Mouse (Mus musculus) forebrain, embryonic 12.5 days (tissue): ENCODE data around the gene Lrrc73. TPM values are rescaled to one million over a fixed set of nuclear protein-coding genes. Genes with fewer than 3 reads are reported as not detected.

Experiments used
- ATAC-seq: fragments of 200-750 bp; cut with Nextera tagmentation; 2 replicates; pipeline ENCODE4 v1.8.0; 2017; ENCODE audit warnings: moderate TSS enrichment; ENCODE audit not compliant: low FRiP score
- H3K27ac ChIP-seq: fragments of 300-500 bp; sonication (generic); 2 replicates; pipeline ENCODE4 v1.5.1; 2016; ENCODE audit warnings: mild to moderate bottlenecking
- H3K27me3 ChIP-seq: fragments of 300-500 bp; sonication (generic); 2 replicates; pipeline ENCODE4 v1.6.1; 2016; ENCODE audit warnings: mild to moderate bottlenecking
- H3K36me3 ChIP-seq: fragments of 300-500 bp; sonication (generic); replicated peaks from 2 replicates; pipeline ENCODE4 v1.6.1; 2016; ENCODE audit warnings: mild to moderate bottlenecking
- H3K4me1 ChIP-seq: fragments of 300-500 bp; sonication (generic); 2 replicates; pipeline ENCODE4 v1.6.1; 2016
- H3K4me2 ChIP-seq: fragments of 300-500 bp; sonication (generic); 2 replicates; pipeline ENCODE4 v1.6.1; 2016; ENCODE audit warnings: mild to moderate bottlenecking, moderate library complexity
- H3K4me3 ChIP-seq: fragments of 300-500 bp; sonication (generic); replicated peaks from 2 replicates; pipeline ENCODE4 v1.5.1; 2016; ENCODE audit warnings: mild to moderate bottlenecking
- H3K9ac ChIP-seq: fragments of 300-500 bp; sonication (generic); 2 replicates; pipeline ENCODE4 v1.6.1; 2016; ENCODE audit warnings: mild to moderate bottlenecking
- H3K9me3 ChIP-seq: fragments of 300-500 bp; sonication (generic); 2 replicates; pipeline ENCODE4 v1.6.1; 2016
- WGBS: fragments of 180-500 bp; shearing (Covaris S2); methylation state at CpG from one replicate; pipeline ENCODE4 v1.1.7; 2016; 5-methylcytosine and 5-hydroxymethylcytosine counted together
- polyA plus RNA-seq: library from polyadenylated mRNA; unstranded; fragments of >200 nt; fragmentation: Nextera tagmentation; extraction: Ambion mirVana; gene quantifications from 2 replicates; pipeline ENCODE4 v1.2.1, GENCODE M21; 2016

Lrrc73 gene
- polyA plus RNA-seq, 1 experiment from 2014 or later: 3.0 TPM

- H3K27me3 ChIP-seq: no peaks in the 10 kb centered on the region
- peak; percentile 57 for ATAC-seq
- H3K4me3 ChIP-seq: no peak overlapping the region
- H3K9ac ChIP-seq: no peak overlapping the region
- H3K36me3 ChIP-seq: peaks cover 76% of the 10 kb centered on the region
- H3K4me2 ChIP-seq: no peak overlapping the region
- no peaks in the 10 kb centered on the region for H3K9me3 ChIP-seq
- H3K27ac ChIP-seq: no peak overlapping the region
- H3K4me1 ChIP-seq: no peaks in the 10 kb centered on the region
- WGBS: 33% methylated on average over 14 of the region's 14 CpGs
Measured at GRCm38 (mm10) chr17:46265918-46266618, 12.7 kb downstream of the Lrrc73 start.

DNA sequence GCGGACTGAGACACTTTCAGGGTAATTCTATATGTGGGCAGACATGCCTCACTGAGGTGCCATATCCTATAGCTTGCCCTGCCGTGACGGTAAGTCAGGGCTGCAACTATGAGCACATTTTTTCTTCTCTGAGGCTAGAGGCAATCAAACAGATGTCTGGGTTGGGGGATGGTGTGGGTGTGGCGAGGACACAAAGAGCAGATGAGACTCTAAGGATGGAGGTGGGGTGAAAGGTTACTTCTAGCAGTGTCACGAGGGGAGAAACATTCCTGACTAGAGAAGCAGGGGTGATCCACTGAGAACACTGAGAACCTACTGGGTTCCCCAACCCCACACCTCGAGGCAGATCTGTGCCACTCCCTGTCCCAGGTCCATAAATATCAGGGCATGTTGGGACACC, 13.7 kb downstream of the Lrrc73 start:
- WGBS: 81% methylated on average over 6 of the region's 6 CpGs
- H3K36me3 ChIP-seq: peaks cover 76% of the 10 kb centered on the region
- no peak overlapping the region; the same call in 1 of the 2 replicates for H3K9ac ChIP-seq

DNA sequence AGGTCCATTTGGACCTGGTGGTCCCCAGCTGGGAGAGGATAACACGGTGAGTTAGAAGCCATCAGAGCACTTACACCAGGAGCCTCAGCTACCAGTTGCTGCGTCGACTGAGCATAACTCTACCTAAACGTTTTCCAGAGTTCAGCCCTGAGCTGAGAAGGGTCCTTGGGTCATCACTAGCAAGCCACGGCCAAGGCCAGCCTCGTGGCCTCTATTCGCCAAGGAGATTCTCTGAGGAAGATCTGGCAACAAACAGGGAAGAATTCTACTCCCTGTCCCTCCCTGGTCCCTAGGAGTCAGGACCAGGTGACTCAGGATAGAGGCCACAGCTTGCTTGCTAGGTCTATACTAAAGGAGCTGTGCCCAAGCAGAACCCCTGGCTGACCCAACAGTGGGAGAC, 14.2 kb downstream of the Lrrc73 start:
- WGBS: 83% methylated on average over 7 of the region's 7 CpGs
- no peaks in the 10 kb centered on the region for H3K9me3 ChIP-seq
- H3K36me3 ChIP-seq: peaks cover 73% of the 10 kb centered on the region
- H3K4me1 ChIP-seq: no peaks in the 10 kb centered on the region
- H3K27me3 ChIP-seq: no peaks in the 10 kb centered on the region
- no peak overlapping the region for H3K4me2 ChIP-seq
- no peak overlapping the region for H3K27ac ChIP-seq
- no peak for ATAC-seq
- no peak overlapping the region for H3K4me3 ChIP-seq
- H3K9ac ChIP-seq: no peak overlapping the region

More for the DNA sequence above, 13.7 kb downstream of the Lrrc73 start:
- Histone ChIP-seq H3K27ac (no peak overlapping the region), H3K4me3 (no peak overlapping the region), H3K4me1 (no peaks in the 10 kb centered on the region), H3K4me2 (no peak overlapping the region), H3K27me3 (no peaks in the 10 kb centered on the region), H3K9me3 (no peaks in the 10 kb centered on the region)
- ATAC-seq: no peak

GRCm38 (mm10) chr17:46268026-46268720, 14.8 kb downstream of the Lrrc73 start:
- no peaks in the 10 kb centered on the region for H3K9me3 ChIP-seq
- no peaks in the 10 kb centered on the region for H3K4me1 ChIP-seq
- 0 out of 2 replicates have a peak overlapping the region, but pooled peaks have one; percentile 13 for H3K27ac ChIP-seq
- 84% methylated on average over 10 of the region's 10 CpGs for WGBS
- no peak overlapping the region for H3K4me3 ChIP-seq
- no peak for ATAC-seq
- H3K27me3 ChIP-seq: no peaks in the 10 kb centered on the region
- peaks cover 70% of the 10 kb centered on the region for H3K36me3 ChIP-seq
- no peak overlapping the region for H3K4me2 ChIP-seq
- H3K9ac ChIP-seq: no peak overlapping the region

GRCm38 (mm10) chr17:46269771-46270534, 16.6 kb downstream of the Lrrc73 start:
- peaks cover 67% of the 10 kb centered on the region for H3K36me3 ChIP-seq
- WGBS: 93% methylated on average over 19 of the region's 19 CpGs
- H3K9ac ChIP-seq: no peak overlapping the region

DNA sequence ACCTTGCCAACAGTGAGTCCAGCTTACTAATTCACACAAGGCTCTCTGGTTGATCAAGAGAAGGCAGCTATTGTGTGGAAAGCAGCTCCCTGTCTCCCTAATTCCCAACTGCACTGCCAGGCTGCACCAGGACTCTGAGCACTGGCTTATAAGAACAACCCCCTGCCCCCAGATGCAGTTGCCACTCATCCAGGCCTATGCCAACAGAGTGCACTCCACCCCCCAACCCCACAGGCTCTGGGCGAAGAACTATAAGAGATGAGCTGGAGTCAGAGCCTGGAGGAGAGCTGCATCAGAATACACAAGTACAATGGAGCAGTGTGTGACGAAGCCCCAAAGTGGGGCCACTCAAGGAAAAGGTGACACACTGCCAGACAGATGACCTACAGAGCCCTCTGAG, 18.7 kb downstream of the Lrrc73 start:
- no peak overlapping the region for H3K4me2 ChIP-seq
- H3K27ac ChIP-seq: no peak overlapping the region
- no peaks in the 10 kb centered on the region for H3K27me3 ChIP-seq
- WGBS: 90% methylated on average over 2 of the region's 2 CpGs
- no peak overlapping the region for H3K9ac ChIP-seq
- H3K4me1 ChIP-seq: no peaks in the 10 kb centered on the region
- no peaks in the 10 kb centered on the region for H3K9me3 ChIP-seq
- peaks cover 54% of the 10 kb centered on the region for H3K36me3 ChIP-seq
- ATAC-seq: no peak
- H3K4me3 ChIP-seq: no peak overlapping the region

More at GRCm38 (mm10) chr17:46269771-46270534, 16.6 kb downstream of the Lrrc73 start:
- Histone ChIP-seq H3K27ac (no peak overlapping the region), H3K27me3 (no peaks in the 10 kb centered on the region), H3K9me3 (no peaks in the 10 kb centered on the region), H3K4me1 (no peaks in the 10 kb centered on the region), H3K4me2 (no peak overlapping the region), H3K4me3 (no peak overlapping the region)
- ATAC-seq: no peak

GRCm38 (mm10) chr17:46272675-46273074, 19.3 kb downstream of the Lrrc73 start:
- Histone ChIP-seq H3K36me3 (peaks cover 53% of the 10 kb centered on the region), H3K27ac (no peak overlapping the region), H3K9ac (no peak overlapping the region), H3K9me3 (no peaks in the 10 kb centered on the region), H3K4me3 (no peak overlapping the region), H3K27me3 (no peaks in the 10 kb centered on the region), H3K4me2 (no peak overlapping the region), H3K4me1 (no peaks in the 10 kb centered on the region)
- 90% methylated on average over 5 of the region's 5 CpGs for WGBS
- no peak for ATAC-seq

DNA sequence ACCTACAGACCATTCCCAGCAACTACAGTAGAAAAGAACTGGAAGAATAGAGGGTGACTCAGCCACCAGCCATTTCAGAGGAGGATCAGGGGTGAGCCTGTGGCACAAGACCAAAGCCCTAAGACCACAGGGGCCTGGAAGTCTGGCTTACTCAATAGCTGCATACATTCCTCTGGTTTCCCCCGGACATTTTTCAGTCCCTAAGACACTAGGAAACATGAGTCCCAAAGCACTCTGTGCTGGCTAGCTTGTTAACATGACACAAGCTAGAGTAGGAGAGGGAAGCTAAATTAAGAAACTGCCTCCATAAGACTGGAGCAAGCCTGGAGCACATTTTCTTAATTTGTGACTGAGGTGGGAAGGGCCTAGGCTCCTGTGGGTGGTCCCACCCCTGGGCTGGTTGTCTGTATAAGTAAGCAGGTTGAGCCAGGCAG, 20.5 kb downstream of the Lrrc73 start:
- Histone ChIP-seq H3K9ac (no peak overlapping the region), H3K4me3 (no peak overlapping the region), H3K36me3 (peaks cover 64% of the 10 kb centered on the region), H3K27ac (no peak overlapping the region), H3K4me2 (no peak overlapping the region), H3K27me3 (no peaks in the 10 kb centered on the region), H3K9me3 (no peaks in the 10 kb centered on the region), H3K4me1 (no peaks in the 10 kb centered on the region)
- 70% methylated on average over 1 of the region's 1 CpGs for WGBS
- no peak for ATAC-seq

DNA sequence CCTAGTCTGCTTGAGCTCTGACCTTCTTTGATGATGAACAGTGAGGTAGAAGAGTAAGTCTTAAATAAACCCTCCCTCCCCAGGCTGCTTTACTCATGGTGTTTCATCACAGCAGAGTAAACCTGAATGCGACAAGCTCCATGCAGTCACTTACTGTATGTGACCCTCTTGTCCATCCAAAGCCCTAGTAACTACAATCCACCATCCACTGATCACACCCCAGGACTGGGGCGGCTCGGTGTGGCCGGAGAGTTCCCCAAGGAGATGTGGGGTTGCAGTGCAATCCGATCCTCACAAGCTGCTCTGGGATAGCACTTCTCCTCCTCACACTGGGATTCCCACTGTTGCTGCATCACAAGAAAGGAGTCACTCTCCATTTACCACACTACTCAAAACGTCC, 21.1 kb downstream of the Lrrc73 start:
- Histone ChIP-seq H3K9ac (0 out of 2 replicates have a peak overlapping the region, but pooled peaks have one; percentile 25), H3K36me3 (peaks cover 68% of the 10 kb centered on the region), H3K4me1 (no peaks in the 10 kb centered on the region), H3K4me2 (no peak overlapping the region), H3K4me3 (no peak overlapping the region), H3K27me3 (no peaks in the 10 kb centered on the region), H3K9me3 (no peaks in the 10 kb centered on the region), H3K27ac (no peak overlapping the region)
- ATAC-seq: no peak
- WGBS: 81% methylated on average over 6 of the region's 6 CpGs

DNA sequence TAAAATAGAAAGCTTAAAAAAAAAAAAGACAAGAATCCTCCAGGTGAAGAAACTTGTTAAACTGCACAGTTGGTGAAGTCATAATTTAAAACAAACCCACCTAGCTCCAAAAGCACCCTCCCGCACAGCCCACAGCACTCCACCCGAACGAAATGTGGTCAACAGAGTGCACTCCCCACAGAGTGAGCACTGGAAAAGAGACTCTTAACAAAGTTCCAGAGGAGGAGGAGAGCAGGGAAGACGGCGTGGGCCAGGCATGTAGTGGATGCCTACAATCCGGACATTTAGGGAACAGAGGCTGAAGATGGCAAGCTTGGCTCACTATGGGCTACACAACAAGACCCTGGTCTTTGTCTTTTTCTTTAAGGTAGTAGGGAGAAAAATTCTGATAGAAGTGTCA, 21.7 kb downstream of the Lrrc73 start:
- 82% methylated on average over 6 of the region's 6 CpGs for WGBS
- Histone ChIP-seq H3K9ac (no peak overlapping the region), H3K27me3 (no peaks in the 10 kb centered on the region), H3K4me3 (no peak overlapping the region), H3K9me3 (no peaks in the 10 kb centered on the region), H3K36me3 (peaks cover 66% of the 10 kb centered on the region), H3K4me2 (no peak overlapping the region), H3K27ac (no peak overlapping the region), H3K4me1 (no peaks in the 10 kb centered on the region)
- ATAC-seq: no peak

DNA sequence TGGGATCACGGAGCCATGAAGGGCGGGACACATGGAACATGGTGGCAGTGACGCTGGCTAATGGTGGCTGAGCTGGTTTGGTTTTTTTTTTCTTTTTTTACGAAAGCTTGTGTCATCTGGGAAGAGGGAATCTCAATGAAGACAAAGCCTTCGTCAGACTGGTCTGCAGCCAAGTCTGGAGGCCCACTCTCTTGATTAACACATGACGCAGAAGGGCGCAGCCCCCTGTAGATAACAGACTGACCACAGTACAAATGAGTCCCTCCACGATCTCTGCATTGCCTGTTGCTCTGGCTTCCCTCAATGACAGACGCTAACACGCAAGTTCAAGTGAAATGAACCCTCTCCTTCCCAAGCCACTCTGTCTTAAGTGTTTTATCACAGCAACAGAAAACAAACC, 22.2 kb downstream of the Lrrc73 start:
- 94% methylated on average over 10 of the region's 10 CpGs for WGBS
- no peaks in the 10 kb centered on the region for H3K27me3 ChIP-seq
- ATAC-seq: no peak
- H3K27ac ChIP-seq: no peak overlapping the region
- no peak overlapping the region for H3K4me3 ChIP-seq
- no peak overlapping the region for H3K4me2 ChIP-seq
- no peaks in the 10 kb centered on the region for H3K9me3 ChIP-seq
- no peaks in the 10 kb centered on the region for H3K4me1 ChIP-seq
- H3K9ac ChIP-seq: no peak overlapping the region
- H3K36me3 ChIP-seq: peaks cover 65% of the 10 kb centered on the region

- no peak overlapping the region for H3K9ac ChIP-seq
- H3K4me1 ChIP-seq: peaks cover 18% of the 10 kb centered on the region
- no peak overlapping the region for H3K27ac ChIP-seq
- ATAC-seq: no peak
- no peaks in the 10 kb centered on the region for H3K9me3 ChIP-seq
- no peak overlapping the region for H3K4me2 ChIP-seq
- no peak overlapping the region for H3K4me3 ChIP-seq
- whole genome bisulfite sequencing: 80% methylated on average over 4 of the region's 4 CpGs
- peaks cover 50% of the 10 kb centered on the region for H3K36me3 ChIP-seq
- no peaks in the 10 kb centered on the region for H3K27me3 ChIP-seq
Measured at GRCm38 (mm10) chr17:46277586-46277985, 24.3 kb downstream of the Lrrc73 start.
